Mouse (Mus musculus) megakaryocyte, embryonic 14.5 days (primary cell): ENCODE measurements at regions not wholly inside any gene's neighbourhood (a gene's known extent, or its start where the extent isn't known, plus 50 kb on each side); places are given as distances from the start of the nearest gene placed in this dataset.

ENCODE experiments used
- FLI1 ChIP-seq: IDR thresholded peaks from 2 replicates; pipeline ENCODE4 v1.6.1; 2012; ENCODE audit warnings: low read length, inconsistent platforms, mixed read lengths
- GATA1 ChIP-seq: IDR thresholded peaks from 3 replicates; pipeline ENCODE4 v1.6.1; 2012; ENCODE audit warnings: mixed read lengths, low read length, inconsistent platforms, borderline replicate concordance

- TF ChIP-seq GATA1 (no peak), FLI1 (no peak)
Measured at GRCm38 (mm10) chr3:130999818-131000217, 110.5 kb upstream of the Lef1 start.
